10 mouse cellular contexts compared by ENCODE assay signal in the genomic region with DNA sequence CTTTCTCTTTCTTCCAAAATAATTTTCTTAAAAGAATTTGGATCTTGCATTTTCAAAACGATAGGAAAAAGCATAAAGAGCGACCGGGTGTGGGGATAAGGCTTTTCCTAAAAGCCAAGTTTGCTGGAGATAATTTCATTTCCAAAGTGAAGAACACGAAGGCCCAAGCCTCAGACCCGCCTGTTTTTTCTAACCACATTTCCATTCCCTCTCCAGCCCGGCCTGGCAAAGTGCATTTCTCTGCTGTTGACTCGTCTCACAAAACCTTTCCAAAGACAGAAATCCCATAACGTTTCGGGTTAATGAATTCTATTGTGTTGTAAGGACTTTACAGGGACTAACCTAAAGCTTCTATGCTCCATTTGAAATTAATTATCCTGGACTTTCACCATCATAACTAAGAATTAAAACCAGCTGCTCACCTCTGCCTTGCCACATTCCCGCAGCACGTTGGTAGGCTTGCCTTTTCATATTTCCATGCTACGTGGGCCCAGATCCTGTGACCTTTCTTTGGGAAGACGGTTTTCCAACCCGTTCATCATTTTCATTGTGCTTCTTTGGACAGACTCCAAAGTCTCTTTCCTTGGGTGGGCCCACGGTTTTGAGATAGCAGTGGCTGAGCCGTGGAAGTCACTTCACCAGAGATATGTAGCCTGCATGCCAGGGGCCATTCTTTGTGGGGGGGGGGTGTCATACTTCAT.
DNase-seq lines count a peak whose midpoint lies in the region; ATAC-seq lines count a peak whose summit lies in the region.
"Had no signal": no experiment of that assay in that cellular context is flagged by ENCODE, and none has a peak within 500 bp of the region (broad histone marks: within the 10 kb centered on the region; RNA-seq: fewer than 3 reads in every experiment).

No protein-coding gene starts in this region.

- H3K9ac ChIP-seq in lung, embryonic 16.5 days (ENCODE audit: low read length) = no peak overlapping the region
- no peak overlapping the region for H3K9ac ChIP-seq in heart, embryonic 14.5 days (ENCODE audit: low read length)

- 38% methylated on average over 16 of the region's 16 CpGs for WGBS in lung, embryonic 16.5 days
- WGBS in heart, embryonic 14.5 days = 51% methylated on average over 16 of the region's 16 CpGs

- H3K4me1 ChIP-seq in lung, embryonic 16.5 days (replicated peaks; ENCODE audit: control insufficient read depth, insufficient read depth, low read length) = peaks cover 19% of the 10 kb centered on the region
- H3K4me1 ChIP-seq in heart, embryonic 14.5 days (ENCODE audit: control insufficient read depth in 2 of 2, insufficient read depth in 2 of 2, low read length in 2 of 2) = peaks cover 20 to 29% of the 10 kb centered on the region in 2 experiments
- H3K4me1 ChIP-seq: megakaryocyte, embryonic 14.5 days had no signal

- no peaks in the 10 kb centered on the region for H3K9me3 ChIP-seq in lung, embryonic 16.5 days (ENCODE audit: control insufficient read depth, low read length)
- H3K9me3 ChIP-seq in heart, embryonic 14.5 days (ENCODE audit: control insufficient read depth, low read length) = no peaks in the 10 kb centered on the region

- H3K4me2 ChIP-seq in lung, embryonic 16.5 days (ENCODE audit: low read depth, low read length) = no peak overlapping the region
- peak overlapping the region; percentile 21 for H3K4me2 ChIP-seq in heart, embryonic 14.5 days (ENCODE audit: low read length)

- intact Hi-C loops in left cerebral cortex, postnatal 4 days (cut with DNase I) = no loop called here

- H3K27me3 ChIP-seq in lung, embryonic 16.5 days (ENCODE audit: control insufficient read depth, insufficient read depth, low read depth, low read length) = no peaks in the 10 kb centered on the region
- H3K27me3 ChIP-seq in heart, embryonic 14.5 days (ENCODE audit: control insufficient read depth, insufficient read depth, low read length) = no peaks in the 10 kb centered on the region
- H3K27me3 ChIP-seq: megakaryocyte, embryonic 14.5 days had no signal

- H3K27ac ChIP-seq in lung, embryonic 16.5 days (ENCODE audit: low read length) = peak overlapping the region; percentile 83
- H3K27ac ChIP-seq in heart, embryonic 14.5 days (replicated peaks in 1 of 2; ENCODE audit: control insufficient read depth in 1 of 2, insufficient read depth in 1 of 2, low read depth in 2 of 2, low read length in 2 of 2) = peak overlapping the region; percentile 74 to 75

- peak; percentile 42; the same call in 1 of the 2 replicates for ATAC-seq in lung, embryonic 16.5 days (ENCODE audit: low read depth)
- no peak for ATAC-seq in heart, embryonic 14.5 days (ENCODE audit: insufficient number of reproducible peaks, insufficient read depth, low FRiP score, low read depth)

- peak; percentile 37 for DNase-seq in gastrocnemius, postnatal 25 days
- no peak for DNase-seq in gastrocnemius, adult 8-10 months (ENCODE audit: low spot score in 2 of 2)
- DNase-seq in lung, postnatal 36 days = no peak
- DNase-seq in skeletal muscle tissue, adult 2 months (ENCODE audit: low read depth, low spot score) = peak; percentile 42
- no peak for DNase-seq in thymus, postnatal 4 days
- DNase-seq in left cerebral cortex, postnatal 4 days = no peak
- DNase-seq: cerebellum, adult 9-11 months had no signal

- no peak overlapping the region for H3K4me3 ChIP-seq in lung, embryonic 16.5 days (ENCODE audit: low read length)
- H3K4me3 ChIP-seq in heart, embryonic 14.5 days (ENCODE audit: control insufficient read depth in 1 of 2, insufficient read depth in 1 of 2, low read depth in 1 of 2, low read length in 2 of 2) = no peak overlapping the region
- H3K4me3 ChIP-seq: megakaryocyte, embryonic 14.5 days had no signal

- H3K36me3 ChIP-seq in lung, embryonic 16.5 days (ENCODE audit: control insufficient read depth, insufficient read depth, low read length) = no peaks in the 10 kb centered on the region
- H3K36me3 ChIP-seq in heart, embryonic 14.5 days (ENCODE audit: control insufficient read depth, insufficient read depth, low read length) = no peaks in the 10 kb centered on the region

Comparison
In these comparisons a context has a peak if more than half of its experiments do, and no peak if none do; other contexts are left out.
1. DNase-seq: peak in gastrocnemius, postnatal 25 days (single experiment) and skeletal muscle tissue, adult 2 months (single experiment); none in gastrocnemius, adult 8-10 months (0 of 2), lung, postnatal 36 days (single experiment), thymus, postnatal 4 days (single experiment) and left cerebral cortex, postnatal 4 days (single experiment).